Mouse (Mus musculus): ENCODE measurements around the gene Bpi. TPM values are rescaled to one million over a fixed set of nuclear protein-coding genes. Genes with fewer than 3 reads are reported as not detected.

Bpi gene
- not detected for polyA plus RNA-seq (2017; shearing (Covaris generic))

DNA sequence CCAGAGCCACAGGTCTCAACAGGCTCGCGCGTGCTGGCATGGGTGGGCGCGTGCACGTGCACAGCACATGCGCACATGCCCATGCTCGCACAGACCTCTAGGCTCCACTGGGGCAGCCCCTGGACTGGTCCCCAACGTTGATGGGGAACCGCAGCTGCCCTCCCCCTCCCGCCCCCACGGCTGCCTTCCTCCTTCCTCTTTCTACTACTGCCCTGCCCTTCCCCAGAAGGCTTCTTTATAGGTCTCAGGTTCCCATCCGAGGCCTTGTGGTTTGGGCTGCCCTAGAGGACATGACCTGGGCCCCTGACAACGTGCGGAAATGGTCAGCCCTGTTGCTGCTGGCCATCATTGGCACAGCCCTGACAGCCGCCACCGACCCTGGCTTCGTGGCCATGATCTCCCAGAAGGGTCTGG, at the start of gene Bpi:
Gene Bpi, plus strand, starts transcription at position 90 of the 414 bp plus-strand sequence.

DNA sequence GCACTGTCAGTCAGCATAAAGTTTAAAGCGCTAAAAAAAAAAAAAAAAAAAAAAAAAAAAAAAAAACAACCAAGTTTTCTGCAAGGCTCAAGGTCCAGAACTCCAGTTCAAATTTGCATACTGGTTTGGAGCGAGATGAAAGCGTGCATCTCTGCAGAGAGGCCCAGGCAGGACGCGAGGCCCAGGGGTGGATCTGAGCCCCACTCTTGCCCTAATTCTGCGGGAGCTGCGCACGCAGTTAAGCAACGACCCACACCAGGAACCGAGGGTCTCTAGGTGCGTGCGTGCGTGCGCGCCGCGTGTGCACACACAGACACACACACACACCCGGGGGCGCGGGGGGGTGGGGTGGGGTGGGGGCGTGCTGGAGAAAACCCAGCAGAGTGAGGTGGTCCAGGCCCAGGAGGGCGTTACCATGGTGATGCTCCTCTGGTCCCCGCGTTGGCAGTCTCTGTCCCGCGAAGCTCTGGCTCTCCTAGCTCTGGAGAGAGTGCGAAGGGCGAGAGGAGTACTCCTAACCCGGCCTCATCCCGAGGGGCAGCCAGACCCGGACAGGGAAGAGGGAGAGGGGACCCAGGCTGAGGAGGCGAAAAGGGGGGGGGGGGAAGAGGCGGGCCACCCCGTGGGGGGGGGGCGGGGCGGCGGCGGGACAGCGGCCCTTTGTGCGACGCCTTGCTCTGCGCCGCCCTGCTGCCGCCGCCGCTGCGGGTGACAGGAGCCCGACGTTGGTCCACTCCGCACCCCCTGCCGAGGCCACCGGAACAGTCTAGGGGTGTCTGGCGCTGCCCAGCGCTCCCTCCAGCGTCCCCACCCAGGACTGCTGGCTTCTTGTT, 29.0 kb upstream of the Bpi start, which contains the start of gene D630003M21Rik:
Gene D630003M21Rik, minus strand, starts transcription at position 553 of the 833 bp plus-strand sequence.

DNA sequence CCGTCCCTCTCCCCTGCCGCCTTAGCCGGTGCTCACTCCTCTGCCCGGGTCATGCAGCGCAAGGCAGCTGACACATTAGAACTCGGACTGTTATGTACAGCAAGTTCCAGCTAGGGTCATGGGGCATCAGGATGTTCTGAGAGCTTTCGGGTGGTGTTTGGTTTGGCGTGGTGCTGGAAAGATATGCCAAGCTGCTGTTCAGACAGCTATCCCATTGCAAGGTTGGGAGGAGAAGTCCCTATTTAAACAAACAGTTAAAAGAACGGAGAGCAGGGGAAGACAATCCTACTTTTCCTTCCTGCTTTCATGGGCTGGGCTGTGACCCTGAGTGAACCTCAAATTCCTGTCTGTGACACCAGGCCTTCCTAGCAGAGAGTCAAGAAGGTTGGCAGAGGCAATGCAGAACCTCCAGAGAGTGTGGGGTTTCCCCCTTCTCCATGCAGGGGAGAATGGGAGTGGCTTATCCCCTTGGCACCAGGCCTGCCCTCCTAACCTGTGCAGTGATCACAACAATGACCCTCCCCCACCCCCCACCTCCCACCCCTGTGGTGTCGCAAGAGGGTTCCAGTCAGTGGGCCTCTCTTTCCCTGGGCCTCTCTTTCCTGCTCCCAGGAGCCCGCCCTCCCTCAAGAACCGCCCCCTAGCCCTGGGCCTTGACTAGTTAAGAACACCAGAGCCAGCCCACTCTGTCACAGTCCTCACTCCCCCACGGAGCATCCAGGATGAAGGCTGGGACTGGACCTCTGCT, 48.2 kb downstream of the Bpi start, which contains the start of gene Lbp:
Gene Lbp, plus strand, starts transcription at position 546 of the 748 bp plus-strand sequence.

Other genes with a start within 250 kb of the Bpi start
- gene Tti1, start 229.7 kb upstream of the Bpi start, polyA plus RNA-seq (2017; shearing (Covaris generic)): 30.4 TPM
- 50.3 TPM for gene Rprd1b, start 229.6 kb upstream of the Bpi start, polyA plus RNA-seq (2017; shearing (Covaris generic))
- 6.1 TPM for gene Tgm2, start 111.7 kb upstream of the Bpi start, polyA plus RNA-seq (2017; shearing (Covaris generic))
- not detected for gene D630003M21Rik, start 28.9 kb upstream of the Bpi start, polyA plus RNA-seq (2017; shearing (Covaris generic))
- gene Lbp, start 48.4 kb downstream of the Bpi start, polyA plus RNA-seq (2017; shearing (Covaris generic)): 0.84 TPM
- not detected for gene Snhg11, start 117.5 kb downstream of the Bpi start, polyA plus RNA-seq (2017; shearing (Covaris generic))
- 6.9 TPM for gene Ralgapb, start 151.8 kb downstream of the Bpi start, polyA plus RNA-seq (2017; shearing (Covaris generic))
- not detected for gene Adig, start 244.5 kb downstream of the Bpi start, polyA plus RNA-seq (2017; shearing (Covaris generic))

All from activated CD4-positive, CD25-positive, alpha-beta regulatory T cell, adult 9 weeks (primary cell).